Mouse (Mus musculus): ENCODE results near the gene Shank1. TPM values are rescaled to one million over a fixed set of nuclear protein-coding genes. Genes with fewer than 3 reads are reported as not detected.

Gene Shank1
- polyA plus RNA-seq, 2 experiments = 4.3 to 13.6 TPM

DNA sequence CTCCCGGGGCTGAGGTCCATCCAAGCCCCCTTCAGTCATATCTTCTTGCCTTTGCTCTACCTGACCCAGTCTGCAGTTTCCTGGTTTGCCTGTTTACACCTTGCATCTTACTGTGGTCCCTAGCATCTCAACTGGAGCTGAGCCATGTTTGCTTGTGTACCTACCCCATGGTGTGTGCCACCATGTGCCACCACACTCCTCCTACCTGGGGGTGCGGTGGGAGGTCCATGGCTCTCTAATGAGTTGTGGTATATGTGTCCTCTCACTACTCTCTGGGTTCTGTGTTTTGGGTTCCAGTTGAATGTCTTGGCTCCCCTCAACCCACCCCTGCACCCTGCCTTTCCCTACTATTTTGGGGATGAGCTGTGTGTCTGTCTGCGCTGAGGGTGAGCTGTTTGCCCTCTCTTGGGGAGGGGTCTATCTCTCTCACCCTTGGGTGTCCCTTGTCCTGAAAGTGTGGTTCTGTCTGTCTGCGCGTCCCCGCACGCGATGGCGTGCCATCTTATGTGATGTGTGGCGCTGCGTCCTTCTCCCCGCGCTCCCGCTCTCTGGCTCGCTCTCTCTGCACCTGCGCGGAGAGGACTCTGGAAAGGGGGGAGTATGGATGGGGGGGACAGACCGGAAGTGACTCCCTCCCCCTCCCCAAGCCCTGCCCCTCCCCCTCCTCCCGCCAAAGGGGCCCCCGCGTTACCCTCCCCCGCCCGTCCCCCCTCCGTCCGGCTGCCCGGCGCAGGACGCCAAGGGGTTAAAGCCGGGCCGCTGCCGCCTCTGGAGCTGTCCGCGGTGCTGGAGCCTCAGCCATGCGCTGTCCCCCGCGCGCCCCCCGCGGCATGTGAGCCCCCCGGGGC is 25.2 kb downstream of the Shank1 start:
- H3K4me2 ChIP-seq (replicated peaks; ENCODE audit: low read depth, low read length, severe bottlenecking) = peak overlapping the region; percentile 71
- H3K4me1 ChIP-seq (ENCODE audit: control insufficient read depth, insufficient read depth, low read length) = peaks cover 3% of the 10 kb centered on the region; the same call in 1 of the 2 replicates
- H3K27me3 ChIP-seq (ENCODE audit: control insufficient read depth, insufficient read depth, low read length) = peaks cover 54% of the 10 kb centered on the region
- H3K9me3 ChIP-seq (ENCODE audit: control insufficient read depth, low read length) = no peaks in the 10 kb centered on the region
- no peaks in the 10 kb centered on the region for H3K36me3 ChIP-seq (ENCODE audit: control insufficient read depth, insufficient read depth, low read length)
- peak overlapping the region; percentile 35 for H3K4me3 ChIP-seq (replicated peaks; ENCODE audit: low read length)
- TF ChIP-seq POLR2A (IDR thresholded peaks at IDR 0.05; ENCODE audit: borderline replicate concordance, extremely low read depth, insufficient read depth, insufficient read length) = no peak
- ATAC-seq (ENCODE audit: low FRiP score, low read depth) = 0 out of 2 replicates have a peak, but pooled peaks have one; percentile 23
- no peak overlapping the region for H3K27ac ChIP-seq (replicated peaks; ENCODE audit: low read depth, low read length)
- no peak overlapping the region for H3K9ac ChIP-seq (ENCODE audit: low read depth, low read length, severe bottlenecking)
- peak; percentile 29 for DNase-seq (ENCODE audit: low spot score)
- 4% methylated on average over 27 of the region's 40 CpGs for WGBS

DNA sequence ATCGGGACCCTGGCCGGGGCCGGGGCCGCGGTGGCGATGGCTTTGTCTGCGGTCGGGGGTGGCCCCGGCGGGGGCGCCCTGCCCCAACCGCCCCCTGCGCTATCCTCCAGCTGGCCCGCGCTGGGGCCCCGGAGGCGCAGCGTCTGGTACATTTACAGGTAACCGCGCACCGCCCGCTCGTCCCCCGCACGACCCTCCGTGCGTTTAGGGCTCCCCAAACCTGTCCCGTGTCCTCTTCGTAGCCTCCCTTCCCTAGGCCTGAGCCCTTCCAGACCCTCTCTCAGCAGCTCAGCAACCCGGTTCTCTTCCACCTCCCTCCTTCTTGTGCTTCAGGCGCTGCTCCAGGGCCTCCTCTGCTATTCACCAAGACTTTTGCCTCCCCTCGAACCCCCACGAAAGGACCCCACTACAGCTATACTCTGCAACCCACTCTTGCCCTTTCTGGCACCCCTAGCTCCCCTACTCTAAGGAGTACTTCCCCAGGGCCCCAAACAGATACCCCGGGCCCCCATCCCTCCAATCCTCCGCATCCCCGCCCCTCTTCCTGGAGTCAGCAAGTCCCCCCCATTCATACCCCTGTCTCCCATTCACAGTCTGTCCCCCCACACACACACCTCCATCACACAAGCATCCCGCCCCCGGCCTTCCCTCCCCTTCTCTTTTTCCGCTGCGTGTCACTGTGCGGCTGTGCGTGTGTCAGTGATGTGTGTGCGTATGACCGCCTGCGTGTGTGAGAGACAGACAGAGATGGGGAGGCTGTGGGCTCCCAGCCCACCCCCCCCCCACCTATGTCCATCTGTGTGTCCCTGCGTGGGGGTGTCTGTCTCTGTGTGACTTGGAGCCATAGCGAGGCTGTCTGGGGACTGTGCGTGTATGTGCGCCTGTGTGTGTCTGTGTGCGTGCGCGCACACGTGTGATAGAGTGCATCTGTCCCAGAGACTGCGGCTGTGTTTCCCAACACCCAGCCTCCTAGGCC is 26.3 kb downstream of the Shank1 start:
- H3K4me2 ChIP-seq (replicated peaks; ENCODE audit: low read depth, low read length, severe bottlenecking) = peak overlapping the region; percentile 71
- H3K9me3 ChIP-seq (ENCODE audit: control insufficient read depth, low read length) = no peaks in the 10 kb centered on the region
- H3K27me3 ChIP-seq (ENCODE audit: control insufficient read depth, insufficient read depth, low read length) = peaks cover 59% of the 10 kb centered on the region
- ATAC-seq (ENCODE audit: low FRiP score, low read depth) (peak; percentile 24; the same call in 1 of the 2 replicates), DNase-seq (ENCODE audit: low spot score) (no peak)
- no peak overlapping the region for H3K9ac ChIP-seq (ENCODE audit: low read depth, low read length, severe bottlenecking)
- H3K27ac ChIP-seq (replicated peaks; ENCODE audit: low read depth, low read length) = no peak overlapping the region
- peaks cover 3% of the 10 kb centered on the region; the same call in 1 of the 2 replicates for H3K4me1 ChIP-seq (ENCODE audit: control insufficient read depth, insufficient read depth, low read length)
- H3K4me3 ChIP-seq (replicated peaks; ENCODE audit: low read length) = peak overlapping the region; percentile 35
- WGBS = 2% methylated on average over 34 of the region's 54 CpGs
- H3K36me3 ChIP-seq (ENCODE audit: control insufficient read depth, insufficient read depth, low read length) = no peaks in the 10 kb centered on the region
- TF ChIP-seq POLR2A (IDR thresholded peaks at IDR 0.05; ENCODE audit: borderline replicate concordance, extremely low read depth, insufficient read depth, insufficient read length) = no peak

DNA sequence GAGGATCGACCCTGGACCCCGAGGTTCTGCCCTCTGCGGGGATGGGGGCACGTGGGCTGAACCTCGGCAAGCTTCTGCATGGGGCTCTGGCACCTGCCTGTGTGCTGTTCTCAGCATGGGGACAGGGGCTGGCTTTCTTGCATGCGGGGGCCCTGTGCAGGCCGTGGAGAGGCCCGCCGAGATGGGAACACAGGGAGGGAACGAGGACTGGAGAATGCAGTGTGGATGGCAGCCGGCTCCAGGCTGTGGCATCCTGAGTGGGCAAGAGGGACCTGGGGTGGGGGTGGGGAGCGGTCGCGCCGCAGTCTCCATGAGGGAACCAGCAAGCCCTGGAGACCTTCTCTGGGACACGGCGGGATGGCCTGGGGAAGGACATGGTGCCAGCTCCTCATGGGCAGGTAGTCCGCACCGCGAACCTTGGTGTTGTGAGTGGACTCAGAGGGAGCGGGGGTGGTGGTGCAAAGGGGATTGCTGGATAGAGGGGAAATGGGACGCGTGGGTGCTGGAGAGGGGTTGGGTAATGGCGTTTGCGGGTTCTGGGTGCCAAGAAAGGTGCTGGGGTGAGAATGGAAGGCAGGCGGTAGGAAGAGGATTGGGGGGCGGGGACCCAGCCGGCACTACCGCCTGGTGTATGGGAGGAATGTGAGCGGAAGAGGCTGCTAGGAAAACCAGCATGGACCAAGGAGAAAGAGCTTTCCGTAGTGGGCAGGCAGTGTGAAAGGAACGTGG is 27.2 kb downstream of the Shank1 start:
- Histone ChIP-seq H3K4me1 (ENCODE audit: control insufficient read depth, insufficient read depth, low read length) (peaks cover 3% of the 10 kb centered on the region; the same call in 1 of the 2 replicates), H3K36me3 (ENCODE audit: control insufficient read depth, insufficient read depth, low read length) (no peaks in the 10 kb centered on the region), H3K27ac (replicated peaks; ENCODE audit: low read depth, low read length) (no peak overlapping the region), H3K9me3 (ENCODE audit: control insufficient read depth, low read length) (no peaks in the 10 kb centered on the region), H3K27me3 (ENCODE audit: control insufficient read depth, insufficient read depth, low read length) (peaks cover 59% of the 10 kb centered on the region), H3K9ac (ENCODE audit: low read depth, low read length, severe bottlenecking) (no peak overlapping the region), H3K4me3 (replicated peaks; ENCODE audit: low read length) (no peak overlapping the region), H3K4me2 (replicated peaks; ENCODE audit: low read depth, low read length, severe bottlenecking) (no peak overlapping the region)
- TF ChIP-seq POLR2A (IDR thresholded peaks at IDR 0.05; ENCODE audit: borderline replicate concordance, extremely low read depth, insufficient read depth, insufficient read length) = no peak
- DNase-seq (ENCODE audit: low spot score) = no peak
- no peak for ATAC-seq (ENCODE audit: low FRiP score, low read depth)
- WGBS = 3% methylated on average over 32 of the region's 32 CpGs

DNA sequence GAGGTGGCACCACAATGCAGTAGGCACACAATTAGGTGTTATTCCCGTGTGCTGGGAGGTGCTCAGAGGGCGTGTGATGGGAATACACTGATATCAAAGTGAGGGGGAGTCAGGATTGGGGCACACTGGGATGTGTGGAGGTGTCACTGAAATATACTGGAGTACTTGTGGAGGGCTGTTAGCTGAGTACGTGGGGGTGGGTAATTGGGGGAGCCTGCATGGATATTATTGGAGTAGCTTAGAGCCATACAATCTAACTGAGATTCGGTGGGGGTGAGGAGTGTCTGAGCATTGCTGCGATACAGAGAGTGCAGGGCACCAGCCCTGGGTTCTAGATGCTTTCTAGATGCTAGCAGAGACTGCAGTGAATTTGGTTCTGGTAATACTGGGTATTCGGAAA is 30.2 kb downstream of the Shank1 start:
- Histone ChIP-seq H3K4me2 (replicated peaks; ENCODE audit: low read depth, low read length, severe bottlenecking) (no peak overlapping the region), H3K9me3 (ENCODE audit: control insufficient read depth, low read length) (no peaks in the 10 kb centered on the region), H3K4me3 (replicated peaks; ENCODE audit: low read length) (no peak overlapping the region), H3K4me1 (ENCODE audit: control insufficient read depth, insufficient read depth, low read length) (peaks cover 3% of the 10 kb centered on the region; the same call in 1 of the 2 replicates), H3K36me3 (ENCODE audit: control insufficient read depth, insufficient read depth, low read length) (no peaks in the 10 kb centered on the region), H3K27ac (replicated peaks; ENCODE audit: low read depth, low read length) (no peak overlapping the region), H3K27me3 (ENCODE audit: control insufficient read depth, insufficient read depth, low read length) (peaks cover 46% of the 10 kb centered on the region), H3K9ac (ENCODE audit: low read depth, low read length, severe bottlenecking) (no peak overlapping the region)
- WGBS = 59% methylated on average over 6 of the region's 6 CpGs
- TF ChIP-seq POLR2A (IDR thresholded peaks at IDR 0.05; ENCODE audit: borderline replicate concordance, extremely low read depth, insufficient read depth, insufficient read length) = no peak
- ATAC-seq (ENCODE audit: low FRiP score, low read depth) (no peak), DNase-seq (ENCODE audit: low spot score) (no peak)

Data from limb, embryonic 14.5 days (tissue).